Mouse (Mus musculus): ENCODE measurements around the gene Taok3.

The Taok3 gene

GRCm38 (mm10) chr5:117306826-117307225, 186.9 kb downstream of the Taok3 start:
- no peak for DNase-seq

GRCm38 (mm10) chr5:117307699-117308098, 187.8 kb downstream of the Taok3 start:
- DNase-seq: peak; percentile 79

- DNase-seq: peak; percentile 54 to 56
These were observed 193.5 kb downstream of the Taok3 start for GRCm38 (mm10) chr5:117313420-117313819.

- DNase-seq: no peak
These were observed 194.0 kb downstream of the Taok3 start for GRCm38 (mm10) chr5:117313909-117314308.

- no peak for DNase-seq
These were observed 194.9 kb downstream of the Taok3 start for GRCm38 (mm10) chr5:117314587-117315428.

GRCm38 (mm10) chr5:117318741-117319629, 199.1 kb downstream of the Taok3 start, which contains the start of gene Vsig10:
Gene Vsig10 (plus strand): TSS chr5:117319083.
- DNase-seq: peak; percentile 39 to 51

GRCm38 (mm10) chr5:117323751-117324150, 203.8 kb downstream of the Taok3 start:
- DNase-seq: no peak
